Mouse (Mus musculus) stomach, postnatal 0 days (tissue): ENCODE results near the gene Tigd4. TPM values are rescaled to one million over a fixed set of nuclear protein-coding genes. Genes with fewer than 3 reads are reported as not detected.

ENCODE experiments used
- ATAC-seq: fragments of 200-750 bp; cut with Nextera tagmentation; 2 replicates; pipeline ENCODE4 v1.8.0; 2017; ENCODE audit not compliant: low FRiP score, low TSS enrichment
- DNase-seq: peaks from one replicate; pipeline ENCODE4 v3.0.0-alpha.2; 2016; ENCODE audit warnings: low spot score
- H3K27ac ChIP-seq: fragments of 300-500 bp; sonication (generic); replicated peaks from 2 replicates; pipeline ENCODE4 v1.5.1; 2014; ENCODE audit warnings: mild to moderate bottlenecking, control low read depth
- H3K27me3 ChIP-seq: fragments of 300-500 bp; sonication (generic); 2 replicates; pipeline ENCODE4 v1.6.1; 2014; ENCODE audit warnings: low read length; ENCODE audit not compliant: control insufficient read depth, insufficient read depth
- H3K36me3 ChIP-seq: fragments of 300-500 bp; sonication (generic); 2 replicates; pipeline ENCODE4 v1.6.1; 2014; ENCODE audit warnings: low read length, mixed read lengths; ENCODE audit not compliant: control insufficient read depth, insufficient read depth
- H3K4me1 ChIP-seq: fragments of 300-500 bp; sonication (generic); replicated peaks from 2 replicates; pipeline ENCODE4 v1.6.1; 2014; ENCODE audit warnings: antibody characterized with exemption; ENCODE audit not compliant: control insufficient read depth, insufficient read depth
- H3K4me2 ChIP-seq: fragments of 300-500 bp; sonication (generic); replicated peaks from 2 replicates; pipeline ENCODE4 v1.6.1; 2014; ENCODE audit warnings: low read depth, mild to moderate bottlenecking, control low read depth, moderate library complexity
- H3K4me3 ChIP-seq: fragments of 300-500 bp; sonication (generic); 2 replicates; pipeline ENCODE4 v1.5.1; 2014; ENCODE audit warnings: low read depth, low read length, control low read depth
- H3K9ac ChIP-seq: fragments of 300-500 bp; sonication (generic); 2 replicates; pipeline ENCODE4 v1.6.1; 2014; ENCODE audit warnings: mild to moderate bottlenecking, low read length, control low read depth, mixed read lengths
- H3K9me3 ChIP-seq: fragments of 300-500 bp; sonication (generic); 2 replicates; pipeline ENCODE4 v1.6.1; 2016; ENCODE audit warnings: low read length; ENCODE audit not compliant: control insufficient read depth
- CTCF ChIP-seq: IDR thresholded peaks from 2 replicates; pipeline ENCODE4 v1.5.1; 2016; ENCODE audit warnings: antibody characterized with exemption, low read depth, mild to moderate bottlenecking, moderate library complexity
- EP300 ChIP-seq: optimal IDR thresholded peaks from 2 replicates; pipeline ENCODE3; 2016; ENCODE audit warnings: antibody characterized with exemption
- WGBS: fragments of 180-500 bp; shearing (Covaris S2); extraction: QIAGEN DNeasy Blood & Tissue Kit; methylation state at CpG from one replicate; pipeline ENCODE4 v1.1.7; 2014; 5-methylcytosine and 5-hydroxymethylcytosine counted together
- polyA plus RNA-seq: library from polyadenylated mRNA; unstranded; fragments of >200 nt; fragmentation: Nextera tagmentation; extraction: Ambion mirVana; gene quantifications from 2 replicates; pipeline ENCODE4 v1.2.1, GENCODE M21; 2015

The Tigd4 gene
- polyA plus RNA-seq, 1 experiment from 2014 or later: 0.15 TPM

DNA sequence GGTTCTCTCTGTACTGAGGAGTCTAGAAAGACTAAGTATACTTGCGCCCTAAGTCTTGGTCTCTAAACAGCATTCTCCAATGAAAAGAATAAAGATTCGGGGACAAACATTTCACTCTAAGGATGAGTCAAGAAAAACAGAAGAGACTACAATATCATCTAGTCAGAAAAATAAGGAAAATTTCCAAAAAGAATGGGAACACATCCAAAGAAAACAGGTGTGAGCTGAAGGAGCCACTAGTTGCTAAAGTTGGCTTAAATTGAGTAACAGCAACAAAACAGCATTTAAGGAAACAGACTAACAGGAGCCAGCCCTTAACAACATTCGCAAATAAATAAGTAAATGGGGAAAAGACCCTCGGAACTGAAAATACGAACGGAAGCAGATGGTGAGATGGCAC, 24.8 kb upstream of the Tigd4 start:
- H3K27me3 ChIP-seq: no peaks in the 10 kb centered on the region
- no peak for ATAC-seq

GRCm38 (mm10) chr3:84569587-84569986, 23.8 kb upstream of the Tigd4 start:
- H3K4me3 ChIP-seq: no peak overlapping the region
- H3K4me1 ChIP-seq: no peaks in the 10 kb centered on the region
- H3K36me3 ChIP-seq: no peaks in the 10 kb centered on the region
- no peak for ATAC-seq
- H3K9me3 ChIP-seq: no peaks in the 10 kb centered on the region
- no peaks in the 10 kb centered on the region for H3K27me3 ChIP-seq
- no peak overlapping the region for H3K9ac ChIP-seq
- DNase-seq: no peak
- TF ChIP-seq CTCF (no peak), EP300 (no peak)
- 70% methylated on average over 6 of the region's 6 CpGs for WGBS
- H3K27ac ChIP-seq: no peak overlapping the region
- H3K4me2 ChIP-seq: no peak overlapping the region

More for the DNA sequence above, 24.8 kb upstream of the Tigd4 start:
- Histone ChIP-seq H3K9ac (no peak overlapping the region), H3K27ac (no peak overlapping the region), H3K36me3 (no peaks in the 10 kb centered on the region), H3K4me2 (no peak overlapping the region), H3K4me3 (no peak overlapping the region), H3K4me1 (no peaks in the 10 kb centered on the region), H3K9me3 (no peaks in the 10 kb centered on the region)
- no peak for DNase-seq
- no peak for TF ChIP-seq CTCF
- no peak for TF ChIP-seq EP300
- 94% methylated on average over 6 of the region's 6 CpGs for WGBS

- no peaks in the 10 kb centered on the region for H3K27me3 ChIP-seq
- H3K36me3 ChIP-seq: no peaks in the 10 kb centered on the region
- DNase-seq: no peak
- WGBS: 82% methylated on average over 3 of the region's 3 CpGs
- H3K9ac ChIP-seq: no peak overlapping the region
- no peaks in the 10 kb centered on the region for H3K9me3 ChIP-seq
- ATAC-seq: no peak
- H3K4me1 ChIP-seq: no peaks in the 10 kb centered on the region
- TF ChIP-seq EP300: no peak
- TF ChIP-seq CTCF: no peak
- H3K4me2 ChIP-seq: no peak overlapping the region
- H3K4me3 ChIP-seq: no peak overlapping the region
- no peak overlapping the region for H3K27ac ChIP-seq
Measured at GRCm38 (mm10) chr3:84570501-84570900, 22.9 kb upstream of the Tigd4 start.

GRCm38 (mm10) chr3:84580716-84581115, 12.7 kb upstream of the Tigd4 start:
- TF ChIP-seq EP300 (no peak), CTCF (no peak)
- Histone ChIP-seq H3K4me2 (peak overlapping the region; percentile 69), H3K9me3 (no peaks in the 10 kb centered on the region), H3K27me3 (no peaks in the 10 kb centered on the region), H3K4me1 (peaks cover 4% of the 10 kb centered on the region), H3K36me3 (no peaks in the 10 kb centered on the region), H3K4me3 (peak overlapping the region; percentile 85), H3K27ac (no peak overlapping the region), H3K9ac (0 out of 2 replicates have a peak overlapping the region, but pooled peaks have one; percentile 8)
- ATAC-seq (no peak), DNase-seq (no peak)
- 11% methylated on average over 4 of the region's 4 CpGs for WGBS

GRCm38 (mm10) chr3:84581696-84582022, 11.7 kb upstream of the Tigd4 start:
- peak overlapping the region; percentile 97 for H3K27ac ChIP-seq
- 0% methylated on average over 4 of the region's 4 CpGs for WGBS
- DNase-seq: no peak
- peak overlapping the region; percentile 85 for H3K4me3 ChIP-seq
- ATAC-seq: no peak
- peak overlapping the region; percentile 69 for H3K4me2 ChIP-seq
- no peaks in the 10 kb centered on the region for H3K9me3 ChIP-seq
- H3K4me1 ChIP-seq: peaks cover 4% of the 10 kb centered on the region
- no peak for TF ChIP-seq CTCF
- no peak for TF ChIP-seq EP300
- peak overlapping the region; percentile 77 for H3K9ac ChIP-seq
- no peaks in the 10 kb centered on the region for H3K27me3 ChIP-seq
- no peaks in the 10 kb centered on the region for H3K36me3 ChIP-seq

DNA sequence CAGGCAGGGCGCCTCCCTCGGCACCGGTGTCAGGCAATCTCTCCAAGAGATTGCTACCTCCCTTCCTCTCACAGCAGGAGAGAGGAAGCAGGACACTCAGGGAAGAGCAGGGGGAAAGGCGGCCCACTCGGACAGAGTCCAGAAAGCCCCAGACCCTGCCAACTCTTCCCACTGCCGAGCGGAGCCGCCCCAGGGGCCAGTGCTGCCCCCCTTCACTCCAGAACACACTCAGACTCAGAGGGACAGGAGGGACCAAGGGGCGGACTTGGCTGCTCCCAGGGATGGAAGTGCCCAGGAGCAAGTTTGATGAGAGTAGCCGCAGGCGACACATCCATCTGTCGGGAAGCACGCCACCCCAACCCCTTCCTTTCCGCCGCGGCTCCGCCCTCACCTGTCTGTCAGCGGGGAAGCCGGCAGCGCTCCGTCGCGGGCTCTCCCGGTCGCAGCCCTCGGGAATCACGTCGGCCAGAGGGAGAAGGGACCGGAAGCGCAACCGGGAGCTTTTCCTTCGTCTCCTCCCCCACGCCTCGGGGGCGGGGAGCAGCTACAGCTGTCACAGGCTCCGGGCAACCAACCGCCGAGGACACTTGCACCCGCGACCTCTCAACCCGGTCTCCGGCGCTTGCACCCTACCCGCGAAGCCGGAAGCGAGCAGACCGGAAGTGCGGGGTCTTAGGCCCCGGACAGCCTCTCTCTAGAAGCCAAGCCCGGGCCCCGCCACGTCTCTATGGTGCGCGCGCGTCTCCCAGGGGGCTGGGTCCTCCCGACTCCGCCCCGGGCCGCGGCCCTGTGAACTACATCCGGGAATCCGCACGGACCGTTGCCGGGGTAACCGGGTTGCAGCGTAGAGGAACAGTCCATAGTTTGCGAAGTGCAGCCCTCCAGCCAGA, 11.1 kb upstream of the Tigd4 start, which contains the start of gene Arfip1:
Gene Arfip1 (minus strand): TSS at position 603 of the 890 bp plus-strand sequence.
- WGBS: under 1% methylated on average over 53 of the region's 70 CpGs

More for the DNA sequence above, 11.1 kb upstream of the Tigd4 start, which contains the start of gene Arfip1:
- ATAC-seq: peak; percentile 98
- H3K9ac ChIP-seq: peak within 1 kb of the TSS; percentile 77
- no peak for TF ChIP-seq EP300
- 0 out of 2 replicates have a peak, but pooled peaks have one; percentile 23 for TF ChIP-seq CTCF
- DNase-seq: peak; percentile 99
- H3K4me1 ChIP-seq: peaks cover 4% of the 10 kb centered on the region
- peak within 1 kb of the TSS; percentile 85 for H3K4me3 ChIP-seq
- H3K9me3 ChIP-seq: no peaks in the 10 kb centered on the region
- no peaks in the 10 kb centered on the region for H3K36me3 ChIP-seq
- peak within 1 kb of the TSS; percentile 69 for H3K4me2 ChIP-seq
- H3K27me3 ChIP-seq: no peaks in the 10 kb centered on the region
- H3K27ac ChIP-seq: peak within 1 kb of the TSS; percentile 97
